Mouse (Mus musculus) forebrain, embryonic 10.5 days (tissue): ENCODE results near the gene Plch2. TPM values are rescaled to one million over a fixed set of nuclear protein-coding genes. Genes with fewer than 3 reads are reported as not detected.

ENCODE experiments used
- DNase-seq: peaks from one replicate; pipeline ENCODE4 v3.0.0-alpha.2; 2017; ENCODE audit warnings: low spot score; ENCODE audit errors: extremely low spot score
- H3K27ac ChIP-seq: fragments of 300-500 bp; sonication (generic); 2 replicates; pipeline ENCODE4 v1.5.1; 2016; ENCODE audit warnings: mild to moderate bottlenecking
- H3K27me3 ChIP-seq: fragments of 300-500 bp; sonication (generic); 2 replicates; pipeline ENCODE4 v1.6.1; 2016; ENCODE audit warnings: mild to moderate bottlenecking; ENCODE audit not compliant: poor library complexity, severe bottlenecking
- H3K36me3 ChIP-seq: fragments of 300-500 bp; sonication (generic); replicated peaks from 2 replicates; pipeline ENCODE4 v1.6.1; 2016; ENCODE audit warnings: mild to moderate bottlenecking, moderate library complexity
- H3K4me1 ChIP-seq: fragments of 300-500 bp; sonication (generic); 2 replicates; pipeline ENCODE4 v1.6.1; 2016
- H3K4me3 ChIP-seq: fragments of 300-500 bp; sonication (generic); 2 replicates; pipeline ENCODE4 v1.5.1; 2016; ENCODE audit warnings: mild to moderate bottlenecking, moderate library complexity
- H3K9me3 ChIP-seq: fragments of 300-500 bp; sonication (generic); 2 replicates; pipeline ENCODE4 v1.6.1; 2016; ENCODE audit warnings: mild to moderate bottlenecking, moderate library complexity
- WGBS: fragments of 180-500 bp; shearing (Covaris S2); methylation state at CpG from one replicate; pipeline ENCODE4 v1.1.7; 2016; 5-methylcytosine and 5-hydroxymethylcytosine counted together
- polyA plus RNA-seq: library from polyadenylated mRNA; unstranded; fragments of >200 nt; fragmentation: Nextera tagmentation; extraction: Ambion mirVana; gene quantifications from 2 replicates; pipeline ENCODE4 v1.2.1, GENCODE M21; 2016

The Plch2 gene
- polyA plus RNA-seq = 0.43 and 0.64 TPM in 2 replicates

- Histone ChIP-seq H3K4me3 (no peak within 1 kb of the TSS), H3K4me1 (peaks cover 48% of the 10 kb centered on the region), H3K27ac (peak within 1 kb of the TSS; percentile 51), H3K27me3 (peaks cover 23% of the 10 kb centered on the region; the same call in 1 of the 2 replicates), H3K9me3 (no peaks in the 10 kb centered on the region), H3K36me3 (no peaks in the 10 kb centered on the region)
- DNase-seq = no peak
- WGBS = 68% methylated on average over 10 of the region's 10 CpGs
These were observed at the start of gene Plch2 for GRCm38 (mm10) chr4:155056724-155057123. Gene Plch2 (minus strand): TSS chr4:155056784.

DNA sequence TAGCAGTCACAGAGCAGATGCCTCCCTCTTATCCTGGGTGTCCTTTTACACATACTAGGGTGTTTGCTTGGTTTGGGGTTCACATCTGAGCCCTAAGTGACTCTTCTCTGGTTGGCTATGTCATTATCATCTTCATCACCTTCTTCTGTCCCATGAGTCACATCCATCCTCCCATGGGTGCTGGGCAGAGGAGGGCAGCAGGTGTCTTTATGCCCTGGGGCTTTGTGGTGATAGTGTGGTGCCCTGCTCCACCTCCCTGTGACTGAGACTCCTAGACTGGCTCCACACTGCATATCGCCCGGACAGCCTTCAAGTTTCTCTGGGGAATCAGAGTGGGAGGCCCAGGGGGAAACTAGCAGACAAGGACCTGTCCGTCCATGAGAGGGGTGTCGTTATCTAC is 42.0 kb upstream of the Plch2 start:
- Histone ChIP-seq H3K27ac (no peak overlapping the region), H3K9me3 (no peaks in the 10 kb centered on the region), H3K36me3 (no peaks in the 10 kb centered on the region), H3K27me3 (no peaks in the 10 kb centered on the region), H3K4me1 (peaks cover 31% of the 10 kb centered on the region), H3K4me3 (no peak overlapping the region)
- WGBS = 90% methylated on average over 4 of the region's 4 CpGs
- DNase-seq = no peak

GRCm38 (mm10) chr4:155097452-155097851 is 40.9 kb upstream of the Plch2 start:
- Histone ChIP-seq H3K27me3 (no peaks in the 10 kb centered on the region), H3K4me3 (no peak overlapping the region), H3K4me1 (peaks cover 31% of the 10 kb centered on the region), H3K9me3 (no peaks in the 10 kb centered on the region), H3K27ac (no peak overlapping the region), H3K36me3 (peaks cover 7% of the 10 kb centered on the region; the same call in 1 of the 2 replicates)
- DNase-seq = no peak
- 86% methylated on average over 6 of the region's 6 CpGs for WGBS

- peaks cover 10% of the 10 kb centered on the region; the same call in 1 of the 2 replicates for H3K36me3 ChIP-seq
- H3K4me3 ChIP-seq = no peak overlapping the region
- no peak for DNase-seq
- WGBS = 87% methylated on average over 8 of the region's 8 CpGs
- no peaks in the 10 kb centered on the region for H3K27me3 ChIP-seq
- peak overlapping the region; percentile 75 for H3K27ac ChIP-seq
- H3K4me1 ChIP-seq = peaks cover 26% of the 10 kb centered on the region
- no peaks in the 10 kb centered on the region for H3K9me3 ChIP-seq
These were observed 39.4 kb upstream of the Plch2 start for GRCm38 (mm10) chr4:155095967-155096366.

GRCm38 (mm10) chr4:155095238-155095900 is 38.8 kb upstream of the Plch2 start:
- WGBS = 37% methylated on average over 8 of the region's 8 CpGs
- peak overlapping the region; percentile 75 for H3K27ac ChIP-seq
- peaks cover 20% of the 10 kb centered on the region for H3K4me1 ChIP-seq
- H3K27me3 ChIP-seq = no peaks in the 10 kb centered on the region
- peak; percentile 90 for DNase-seq
- no peaks in the 10 kb centered on the region for H3K9me3 ChIP-seq
- H3K4me3 ChIP-seq = no peak overlapping the region
- H3K36me3 ChIP-seq = peaks cover 15% of the 10 kb centered on the region

- no peak overlapping the region for H3K27ac ChIP-seq
- peaks cover 19% of the 10 kb centered on the region for H3K36me3 ChIP-seq
- 66% methylated on average over 3 of the region's 3 CpGs for WGBS
- no peak overlapping the region for H3K4me3 ChIP-seq
- peak; percentile 60 for DNase-seq
- H3K4me1 ChIP-seq = peaks cover 12% of the 10 kb centered on the region
- H3K9me3 ChIP-seq = no peaks in the 10 kb centered on the region
- no peaks in the 10 kb centered on the region for H3K27me3 ChIP-seq
These were observed 38.0 kb upstream of the Plch2 start for GRCm38 (mm10) chr4:155094565-155094964.

GRCm38 (mm10) chr4:155093431-155094149 is 37.0 kb upstream of the Plch2 start:
- DNase-seq = no peak
- Histone ChIP-seq H3K27me3 (no peaks in the 10 kb centered on the region), H3K9me3 (no peaks in the 10 kb centered on the region), H3K36me3 (peaks cover 29% of the 10 kb centered on the region), H3K4me3 (no peak overlapping the region), H3K4me1 (peaks cover 11% of the 10 kb centered on the region), H3K27ac (0 out of 2 replicates have a peak overlapping the region, but pooled peaks have one; percentile 7)
- WGBS = 88% methylated on average over 7 of the region's 7 CpGs

GRCm38 (mm10) chr4:155092718-155093430 is 36.3 kb upstream of the Plch2 start:
- Histone ChIP-seq H3K4me1 (peaks cover 11% of the 10 kb centered on the region), H3K36me3 (peaks cover 29% of the 10 kb centered on the region), H3K4me3 (no peak overlapping the region), H3K27me3 (no peaks in the 10 kb centered on the region), H3K9me3 (no peaks in the 10 kb centered on the region), H3K27ac (no peak overlapping the region)
- 95% methylated on average over 19 of the region's 19 CpGs for WGBS
- no peak for DNase-seq

- Histone ChIP-seq H3K4me3 (no peak overlapping the region), H3K9me3 (no peaks in the 10 kb centered on the region), H3K4me1 (peaks cover 20% of the 10 kb centered on the region), H3K27ac (no peak overlapping the region), H3K36me3 (peaks cover 29% of the 10 kb centered on the region), H3K27me3 (no peaks in the 10 kb centered on the region)
- DNase-seq = no peak
- 92% methylated on average over 13 of the region's 13 CpGs for WGBS
These were observed 34.3 kb upstream of the Plch2 start for GRCm38 (mm10) chr4:155090688-155091449.

DNA sequence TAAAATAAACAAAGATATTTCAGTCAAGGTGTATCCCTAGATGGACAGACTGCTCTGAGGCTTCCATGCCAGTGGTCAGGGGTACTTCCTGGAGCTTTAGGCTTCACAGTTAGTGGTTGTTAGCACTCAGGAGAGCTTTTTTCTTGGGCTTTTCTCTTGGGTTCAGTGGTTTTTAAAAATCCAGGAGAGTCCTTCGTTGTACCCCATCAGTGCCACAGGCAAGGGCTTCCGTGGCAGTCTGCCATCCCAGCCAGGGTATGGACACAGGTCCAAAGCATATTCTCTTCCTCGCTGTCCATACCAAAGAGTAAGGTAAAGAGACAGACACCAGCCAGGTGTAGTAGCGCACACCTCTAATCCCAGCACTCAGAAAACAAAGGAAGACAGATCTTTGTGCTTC is 33.6 kb upstream of the Plch2 start:
- Histone ChIP-seq H3K9me3 (no peaks in the 10 kb centered on the region), H3K36me3 (peaks cover 29% of the 10 kb centered on the region), H3K27ac (no peak overlapping the region), H3K4me1 (peaks cover 17% of the 10 kb centered on the region), H3K27me3 (no peaks in the 10 kb centered on the region), H3K4me3 (no peak overlapping the region)
- no peak for DNase-seq
- 98% methylated on average over 4 of the region's 4 CpGs for WGBS

DNA sequence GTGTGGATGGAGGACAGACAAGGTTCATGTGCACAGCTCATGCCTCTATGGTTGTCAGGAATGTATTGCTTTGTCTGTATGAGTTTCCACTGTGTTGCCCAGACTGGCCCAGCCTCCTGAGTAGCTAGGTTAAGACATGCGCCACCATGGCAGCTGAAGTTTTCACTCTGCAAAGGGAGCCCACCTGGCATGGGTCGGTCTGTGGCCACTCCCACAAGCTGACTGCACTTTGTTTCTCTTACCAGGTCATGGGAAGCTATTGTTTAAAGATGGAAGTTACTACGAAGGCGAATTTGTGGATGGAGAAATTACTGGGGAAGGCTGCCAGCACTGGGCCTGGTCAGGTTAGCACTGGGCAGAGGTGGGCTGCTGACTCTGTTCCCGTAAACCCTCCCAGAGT is 32.7 kb upstream of the Plch2 start:
- peaks cover 25% of the 10 kb centered on the region for H3K4me1 ChIP-seq
- no peaks in the 10 kb centered on the region for H3K27me3 ChIP-seq
- WGBS = 93% methylated on average over 5 of the region's 5 CpGs

More for the DNA sequence above, 32.7 kb upstream of the Plch2 start:
- H3K27ac ChIP-seq = no peak overlapping the region
- peaks cover 33% of the 10 kb centered on the region for H3K36me3 ChIP-seq
- no peak for DNase-seq
- H3K9me3 ChIP-seq = no peaks in the 10 kb centered on the region
- no peak overlapping the region for H3K4me3 ChIP-seq
